Mouse (Mus musculus) Patski (cell line): ENCODE measurements around the gene Gpx2. TPM values are rescaled to one million over a fixed set of nuclear protein-coding genes. Genes with fewer than 3 reads are reported as not detected.
A peak's percentile ranks its signal among the peaks of the same experiment; 100 is the strongest.

ENCODE experiments used
- ATAC-seq: fragments of 100-300 bp; one replicate; pipeline ENCODE4 v1.8.0; 2021
- CTCF ChIA-PET: fragments of 350-600 bp; sonication (Branson Sonifier 250); formaldehyde crosslinking; loops from one replicate; lab custom pipeline; 2022; ENCODE audit warnings: inconsistent platforms; lab: Charles Lee
- POLR2A ChIA-PET: fragments of 350-600 bp; sonication (Branson Sonifier 250); formaldehyde crosslinking; loops from one replicate; lab custom pipeline; 2022; ENCODE audit warnings: antibody characterized with exemption, inconsistent platforms; lab: Charles Lee
- DNase-seq: peaks from one replicate; pipeline ENCODE4 v3.0.0-alpha.2; 2011; ENCODE audit warnings: low read depth, low spot score
- H3K27me3 ChIP-seq: fragments of 371-371 bp; one replicate; pipeline ENCODE4 v1.5.1; 2021
- CTCF ChIP-seq: fragments of 100-300 bp; IDR thresholded peaks from one replicate; pipeline ENCODE4 v1.5.1; 2021
- in situ Hi-C: fragments of 300-500 bp; cut with MboI; formaldehyde crosslinking; loops from 3 replicates; pipeline ENCODE4 v1.11.1; 2018; ENCODE audit warnings: low pct_unique_long_range_greater_than_20kb, mixed read lengths
- polyA plus RNA-seq: library from polyadenylated mRNA; unstranded; gene quantifications from one replicate; pipeline ENCODE4 v1.2.3, GENCODE M21; 2021

Gpx2 gene
- polyA plus RNA-seq, 1 experiment from 2014 or later: not detected

- peak; percentile 35 for ATAC-seq
- in situ Hi-C loops: no loop called here
These were observed 26.8 kb upstream of the Gpx2 start for GRCm38 (mm10) chr12:76822002-76822650.

GRCm38 (mm10) chr12:76820615-76821014 is 25.3 kb upstream of the Gpx2 start:
- no peak for TF ChIP-seq CTCF
- DNase-seq (no peak), ATAC-seq (no peak)
- CTCF ChIA-PET: no interaction called here
- in situ Hi-C loops: no loop called here
- peaks cover 13% of the 10 kb centered on the region for H3K27me3 ChIP-seq
- POLR2A ChIA-PET: no interaction called here

More at GRCm38 (mm10) chr12:76822002-76822650, 26.8 kb upstream of the Gpx2 start:
- peaks cover 13% of the 10 kb centered on the region for H3K27me3 ChIP-seq
- TF ChIP-seq CTCF: no peak
- POLR2A ChIA-PET: no interaction called here
- no peak for DNase-seq
- CTCF ChIA-PET: no interaction called here

- in situ Hi-C loops: no loop called here
- CTCF ChIA-PET: no interaction called here
- ATAC-seq (no peak), DNase-seq (no peak)
- H3K27me3 ChIP-seq: peaks cover 10% of the 10 kb centered on the region
- no peak for TF ChIP-seq CTCF
- POLR2A ChIA-PET: no interaction called here
These were observed 24.5 kb upstream of the Gpx2 start for GRCm38 (mm10) chr12:76819816-76820215.

DNA sequence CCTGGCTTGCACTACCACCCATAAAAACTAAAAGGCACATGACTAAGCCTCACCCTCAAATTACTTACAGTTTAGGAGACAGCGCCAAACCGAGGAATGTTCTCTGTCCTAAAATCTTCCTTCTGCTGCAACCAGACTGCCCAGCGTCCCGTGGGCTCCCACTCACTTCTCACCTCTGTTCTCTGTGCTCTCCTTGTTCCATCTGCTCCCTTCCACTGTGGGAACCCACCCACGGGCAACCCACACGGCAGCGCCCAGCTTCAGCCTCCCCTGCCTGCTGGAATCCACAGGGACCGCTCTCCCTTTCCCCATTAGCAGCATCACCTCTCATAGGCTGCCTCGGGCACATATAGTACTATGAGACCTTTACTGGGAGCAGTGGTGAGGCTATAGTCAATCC is 23.6 kb upstream of the Gpx2 start:
- ATAC-seq (no peak), DNase-seq (no peak)
- peaks cover 10% of the 10 kb centered on the region for H3K27me3 ChIP-seq
- no peak for TF ChIP-seq CTCF
- POLR2A ChIA-PET: no interaction called here
- in situ Hi-C loops: no loop called here
- CTCF ChIA-PET: no interaction called here

GRCm38 (mm10) chr12:76818120-76818519 is 22.8 kb upstream of the Gpx2 start:
- CTCF ChIA-PET: no interaction called here
- no peak for DNase-seq
- in situ Hi-C loops: no loop called here
- no peak for ATAC-seq
- H3K27me3 ChIP-seq: peaks cover 6% of the 10 kb centered on the region
- POLR2A ChIA-PET: interaction anchor here (1.5 kb wide), 1 partner anchor 11 kb away, joined by 4 read pairs; no protein-coding TSS in a partner anchor
- no peak for TF ChIP-seq CTCF

DNA sequence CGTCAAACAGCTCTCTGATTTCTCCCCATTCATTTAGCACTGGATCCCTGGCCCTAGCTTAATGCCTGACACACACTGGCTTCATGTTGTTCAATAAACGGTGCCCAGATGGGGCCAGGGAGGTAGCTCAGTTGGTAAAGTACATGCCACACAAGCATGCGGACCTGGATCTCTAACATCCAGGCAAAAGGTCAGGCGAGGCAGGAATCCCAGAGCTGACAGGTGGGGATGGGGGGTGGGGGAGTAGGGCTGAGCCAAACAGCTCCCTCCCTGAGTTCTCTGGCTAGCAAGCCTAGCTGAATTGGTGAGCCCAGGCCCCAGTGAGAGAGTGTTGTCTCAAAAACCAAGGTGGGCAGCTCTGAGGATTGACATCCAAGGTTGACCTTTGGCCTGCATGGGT is 21.8 kb upstream of the Gpx2 start:
- POLR2A ChIA-PET: interaction anchor here (0.6 to 1.5 kb wide), 2 partner anchors 10 to 137 kb away, joined by 4 to 9 read pairs; no protein-coding TSS in a partner anchor
- no peak for ATAC-seq
- DNase-seq: no peak
- in situ Hi-C loops: no loop called here
- H3K27me3 ChIP-seq: peaks cover 4% of the 10 kb centered on the region
- TF ChIP-seq CTCF: no peak
- CTCF ChIA-PET: interaction anchor here (1.1 kb wide), 1 partner anchor 14 kb away, joined by 3 read pairs; no protein-coding TSS in a partner anchor

GRCm38 (mm10) chr12:76816720-76817119 is 21.4 kb upstream of the Gpx2 start:
- POLR2A ChIA-PET: interaction anchor here (0.6 to 1.5 kb wide), 2 partner anchors 10 to 138 kb away, joined by 4 to 9 read pairs; no protein-coding TSS in a partner anchor

GRCm38 (mm10) chr12:76814120-76814519 is 18.8 kb upstream of the Gpx2 start:
- ChIA-PET CTCF (interaction anchor here (1.0 kb wide), 1 partner anchor 10 kb away, joined by 3 read pairs; no protein-coding TSS in a partner anchor), POLR2A (no interaction called here)
- no peak for DNase-seq
- TF ChIP-seq CTCF: no peak
- no peak for ATAC-seq
- peaks cover 3% of the 10 kb centered on the region for H3K27me3 ChIP-seq
- in situ Hi-C loops: no loop called here

More at GRCm38 (mm10) chr12:76816720-76817119, 21.4 kb upstream of the Gpx2 start:
- in situ Hi-C loops: no loop called here
- TF ChIP-seq CTCF: no peak
- CTCF ChIA-PET: interaction anchor here (1.1 kb wide), 1 partner anchor 13 kb away, joined by 3 read pairs; no protein-coding TSS in a partner anchor
- peaks cover 4% of the 10 kb centered on the region for H3K27me3 ChIP-seq
- ATAC-seq: no peak
- no peak for DNase-seq

GRCm38 (mm10) chr12:76813543-76813942 is 18.2 kb upstream of the Gpx2 start:
- DNase-seq: no peak
- peaks cover 3% of the 10 kb centered on the region for H3K27me3 ChIP-seq
- ChIA-PET POLR2A (no interaction called here), CTCF (no interaction called here)
- in situ Hi-C loops: no loop called here
- ATAC-seq: no peak
- TF ChIP-seq CTCF: no peak

DNA sequence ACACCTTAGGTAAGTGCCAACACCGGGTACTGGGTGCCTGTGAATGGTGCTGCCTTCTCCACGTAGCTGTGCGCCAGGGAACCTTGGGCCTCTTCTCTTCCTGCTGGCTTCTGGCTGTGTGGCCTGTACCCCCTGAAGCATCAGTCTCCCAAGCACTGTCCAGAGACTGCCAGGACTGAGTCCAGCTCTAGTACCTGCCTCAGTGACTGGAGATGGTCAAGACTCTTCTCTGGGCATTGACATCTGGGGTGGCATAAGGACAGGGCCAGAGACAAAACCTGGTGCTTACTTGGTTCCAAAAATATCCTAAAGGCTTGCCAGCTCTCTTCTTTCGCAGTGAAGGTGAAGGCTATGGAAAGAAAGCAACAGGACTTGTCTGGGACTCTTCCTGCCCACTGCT is 15.7 kb upstream of the Gpx2 start:
- DNase-seq: no peak
- no peak for TF ChIP-seq CTCF
- peaks cover 3% of the 10 kb centered on the region for H3K27me3 ChIP-seq
- CTCF ChIA-PET: no interaction called here
- in situ Hi-C loops: no loop called here
- POLR2A ChIA-PET: no interaction called here
- ATAC-seq: no peak

DNA sequence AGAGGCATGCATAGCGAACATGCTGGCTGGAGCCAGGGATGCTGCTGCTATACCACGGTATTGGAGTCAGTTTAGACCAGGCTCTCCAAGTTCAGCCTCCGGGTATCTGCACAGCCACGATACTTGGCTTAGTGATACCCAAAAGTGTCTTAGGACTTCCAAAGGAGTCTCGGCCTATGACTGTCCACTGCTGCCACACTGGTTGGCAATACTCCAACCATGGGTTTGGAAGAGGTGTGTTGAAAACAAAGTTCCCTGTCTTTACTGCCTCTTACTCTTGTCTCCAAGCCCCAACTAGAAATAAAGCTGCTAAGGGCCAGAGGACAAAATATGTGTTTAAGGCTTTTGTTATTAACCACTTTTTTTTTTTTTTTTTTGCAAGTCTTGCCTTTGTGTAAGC is 15.1 kb upstream of the Gpx2 start:
- ATAC-seq (no peak), DNase-seq (no peak)
- POLR2A ChIA-PET: no interaction called here
- CTCF ChIA-PET: no interaction called here
- peaks cover 3% of the 10 kb centered on the region for H3K27me3 ChIP-seq
- no peak for TF ChIP-seq CTCF
- in situ Hi-C loops: no loop called here
